Mouse (Mus musculus) erythroblast, embryonic 14.5 days (primary cell): ENCODE measurements around the gene Gm28710.

Source experiments
- GATA1 ChIP-seq: IDR thresholded peaks from 2 replicates; pipeline ENCODE4 v1.6.1; 2012; ENCODE audit warnings: low read length, inconsistent platforms, mixed read lengths
- TAL1 ChIP-seq: IDR thresholded peaks from 3 replicates; pipeline ENCODE4 v1.6.1; 2012; ENCODE audit warnings: low read length, inconsistent platforms, mixed read lengths

- TF ChIP-seq GATA1 (no peak), TAL1 (no peak)
Measured at GRCm38 (mm10) chr5:16838991-16839390, 47.4 kb downstream of the Gm28710 start.
